ENCODE assay signal across 31 mouse cellular contexts in the genomic region with DNA sequence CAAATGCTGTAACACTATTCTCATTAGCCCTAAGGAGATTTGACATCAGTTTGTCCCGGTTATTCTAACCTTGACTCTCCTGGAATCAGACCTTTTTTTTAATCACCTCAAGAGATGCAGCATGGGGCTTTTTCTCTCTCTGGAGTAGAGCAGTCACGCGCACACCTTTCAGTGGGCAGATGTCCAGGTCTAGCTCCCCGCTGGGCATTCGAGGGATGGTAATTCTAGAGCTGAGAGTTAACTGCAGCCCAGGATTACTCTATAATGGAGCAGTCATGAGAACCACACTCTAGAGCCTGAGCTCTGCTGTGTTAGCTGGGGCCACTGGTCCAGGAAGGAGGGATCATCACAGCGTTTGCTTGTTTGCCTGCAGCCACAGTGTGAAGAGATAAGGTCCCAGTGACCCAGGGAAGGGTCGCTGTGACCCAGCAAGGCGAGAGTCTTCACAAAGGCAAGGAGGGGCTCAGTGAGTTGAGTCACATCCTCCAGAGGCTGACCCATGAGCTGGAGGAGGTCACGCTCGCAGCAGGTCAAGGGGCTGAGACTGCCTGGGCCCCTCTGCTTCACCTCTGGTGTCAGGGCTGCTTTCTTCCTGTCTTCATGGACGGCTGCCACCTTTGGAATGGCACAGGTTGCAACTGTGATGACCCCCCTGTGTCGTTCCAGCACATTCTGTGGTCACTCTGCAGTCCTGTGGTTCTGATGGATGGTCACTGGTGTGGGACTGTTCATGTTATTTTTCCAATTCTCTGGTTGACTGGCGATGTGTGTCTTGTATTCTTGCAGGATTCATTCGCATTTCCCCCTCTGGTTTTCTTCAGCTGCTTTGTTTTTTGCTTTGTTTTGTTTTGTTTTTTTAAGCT. TPM values are rescaled to one million over a fixed set of nuclear protein-coding genes. Genes with fewer than 3 reads are reported as not detected.
DNase-seq lines count a peak whose midpoint lies in the region; ATAC-seq and TF ChIP-seq lines count a peak whose summit lies in the region.
"Had no signal": no experiment of that assay in that cellular context is flagged by ENCODE, and none has a peak within 500 bp of the region (broad histone marks: within the 10 kb centered on the region; RNA-seq: fewer than 3 reads in every experiment).

No protein-coding gene starts in this region.

- H3K27me3 ChIP-seq in forebrain, embryonic 10.5 days (ENCODE audit: poor library complexity, severe bottlenecking), result no peaks in the 10 kb centered on the region
- H3K27me3 ChIP-seq in forebrain, postnatal 0 days (ENCODE audit: insufficient read depth, low read length), result no peaks in the 10 kb centered on the region
- H3K27me3 ChIP-seq in kidney, embryonic 16.5 days (ENCODE audit: insufficient read depth, low read length), result no peaks in the 10 kb centered on the region
- H3K27me3 ChIP-seq: forebrain, embryonic 12.5 days; lung, embryonic 15.5 days; neural tube, embryonic 12.5 days had no signal

- no peak for DNase-seq in forebrain, embryonic 10.5 days (ENCODE audit: extremely low spot score, low spot score)
- no peak for DNase-seq in forebrain, postnatal 0 days
- DNase-seq in ovary, postnatal 36 days (ENCODE audit: low spot score), result peak; percentile 64
- no peak for DNase-seq in ovary, postnatal 14 days (ENCODE audit: low spot score)
- no peak for DNase-seq in thymus, adult 18-20 months
- DNase-seq in layer of hippocampus, postnatal 36 days, result no peak
- DNase-seq: cerebellum, adult 18-20 months; gastrocnemius, postnatal 14 days; lung, postnatal 4 days; right cerebral cortex, postnatal 25 days; thymus, postnatal 4 days had no signal

- TF ChIP-seq CTCF in forebrain, postnatal 0 days (IDR thresholded peaks at IDR 0.05; ENCODE audit: low read depth), result no peak

- no peak overlapping the region for H3K4me3 ChIP-seq in forebrain, embryonic 10.5 days
- no peak overlapping the region for H3K4me3 ChIP-seq in forebrain, postnatal 0 days (ENCODE audit: low read depth, low read length)
- no peak overlapping the region for H3K4me3 ChIP-seq in kidney, embryonic 16.5 days (ENCODE audit: low read length)
- H3K4me3 ChIP-seq: forebrain, embryonic 12.5 days; lung, embryonic 15.5 days; neural tube, embryonic 12.5 days had no signal

- H3K36me3 ChIP-seq in forebrain, embryonic 10.5 days (replicated peaks), result no peaks in the 10 kb centered on the region
- no peaks in the 10 kb centered on the region for H3K36me3 ChIP-seq in forebrain, postnatal 0 days (ENCODE audit: insufficient read depth)
- H3K36me3 ChIP-seq in kidney, embryonic 16.5 days (ENCODE audit: insufficient read depth, low read length), result no peaks in the 10 kb centered on the region
- H3K36me3 ChIP-seq: forebrain, embryonic 12.5 days; lung, embryonic 15.5 days; neural tube, embryonic 12.5 days had no signal

- H3K9me3 ChIP-seq in forebrain, embryonic 10.5 days, result no peaks in the 10 kb centered on the region
- H3K9me3 ChIP-seq in forebrain, postnatal 0 days (ENCODE audit: low read length), result no peaks in the 10 kb centered on the region
- no peaks in the 10 kb centered on the region for H3K9me3 ChIP-seq in kidney, embryonic 16.5 days (ENCODE audit: low read length)
- H3K9me3 ChIP-seq: forebrain, embryonic 12.5 days; lung, embryonic 15.5 days; neural tube, embryonic 12.5 days had no signal

- no peak overlapping the region for H3K9ac ChIP-seq in forebrain, postnatal 0 days
- H3K9ac ChIP-seq in kidney, embryonic 16.5 days (replicated peaks; ENCODE audit: low read length), result no peak overlapping the region
- H3K9ac ChIP-seq: forebrain, embryonic 12.5 days; liver, embryonic 14.5 days; lung, embryonic 15.5 days; neural tube, embryonic 12.5 days had no signal

- WGBS in forebrain, embryonic 10.5 days, result 66% methylated on average over 14 of the region's 14 CpGs
- WGBS in forebrain, postnatal 0 days, result 75% methylated on average over 14 of the region's 14 CpGs
- WGBS in kidney, embryonic 16.5 days, result 27% methylated on average over 14 of the region's 14 CpGs

- peaks cover 13% of the 10 kb centered on the region for H3K4me1 ChIP-seq in forebrain, embryonic 10.5 days
- no peaks in the 10 kb centered on the region for H3K4me1 ChIP-seq in forebrain, postnatal 0 days (ENCODE audit: insufficient read depth)
- H3K4me1 ChIP-seq in kidney, embryonic 16.5 days (ENCODE audit: insufficient read depth, low read length), result peaks cover 8% of the 10 kb centered on the region
- H3K4me1 ChIP-seq: forebrain, embryonic 12.5 days; lung, embryonic 15.5 days; neural tube, embryonic 12.5 days had no signal

- 0 out of 2 replicates have a peak overlapping the region, but pooled peaks have one; percentile 21 for H3K27ac ChIP-seq in forebrain, embryonic 10.5 days
- H3K27ac ChIP-seq in forebrain, postnatal 0 days (ENCODE audit: low read depth, low read length), result no peak overlapping the region
- H3K27ac ChIP-seq in kidney, embryonic 16.5 days (ENCODE audit: low read length), result no peak overlapping the region
- H3K27ac ChIP-seq: forebrain, embryonic 12.5 days; liver, embryonic 14.5 days; lung, embryonic 15.5 days; neural tube, embryonic 12.5 days had no signal

- no peak for ATAC-seq in forebrain, postnatal 0 days
- ATAC-seq in kidney, embryonic 16.5 days (ENCODE audit: low FRiP score, low TSS enrichment), result peak; percentile 46; the same call in 1 of the 2 replicates
- ATAC-seq: hindbrain, embryonic 16.5 days; intestine, embryonic 16.5 days had no signal

- H3K4me2 ChIP-seq in forebrain, postnatal 0 days (ENCODE audit: low read depth), result no peak overlapping the region
- H3K4me2 ChIP-seq in kidney, embryonic 16.5 days (replicated peaks; ENCODE audit: low read depth, low read length), result no peak overlapping the region
- H3K4me2 ChIP-seq: forebrain, embryonic 12.5 days; lung, embryonic 15.5 days; neural tube, embryonic 12.5 days had no signal

RNA-seq across cellular contexts. Expression of gene Gm49425, which starts 9.9 kb away (rescaled TPM):
- not detected in 2 replicates for polyA plus RNA-seq in forebrain, embryonic 10.5 days (2016; fragmentation: Nextera tagmentation; extraction: Ambion mirVana)
- not detected in 2 replicates for total RNA-seq in forebrain, postnatal 0 days (2014; rRNA removed)
- not detected in 2 replicates for polyA plus RNA-seq in forebrain, postnatal 0 days (2015; fragmentation: Nextera tagmentation; extraction: Ambion mirVana)
- not detected in 2 replicates for polyA plus RNA-seq in kidney, embryonic 16.5 days (2015; fragmentation: Nextera tagmentation; extraction: Ambion mirVana)
- not detected for total RNA-seq in layer of hippocampus, postnatal 36 days (2021)
- total RNA-seq: adrenal gland, postnatal 4 days; CH12.LX; gastrocnemius, postnatal 14 days; heart, adult 8-10 months; hematopoietic stem cell, adult 5-6 weeks; layer of hippocampus, adult 8-10 months; left cerebral cortex, adult 8-10 months; MEL had no signal
- polyA plus RNA-seq: cortical plate, adult 2 months; forebrain, embryonic 12.5 days; frontal cortex, adult 2 months; heart, embryonic 16.5 days; hindbrain, embryonic 16.5 days; intestine, embryonic 16.5 days; liver, embryonic 14.5 days; lung, embryonic 15.5 days; neural tube, embryonic 12.5 days; spleen, adult 2 months; stomach, embryonic 14.5 days had no signal

RNA-seq across cellular contexts. Expression of gene Krt83, which starts 15.8 kb away (rescaled TPM):
- polyA plus RNA-seq in forebrain, embryonic 10.5 days (2016; fragmentation: Nextera tagmentation; extraction: Ambion mirVana), result not detected in 2 replicates
- not detected in 2 replicates for total RNA-seq in forebrain, postnatal 0 days (2014; rRNA removed)
- polyA plus RNA-seq in forebrain, postnatal 0 days (2015; fragmentation: Nextera tagmentation; extraction: Ambion mirVana), result not detected in 2 replicates
- polyA plus RNA-seq in kidney, embryonic 16.5 days (2015; fragmentation: Nextera tagmentation; extraction: Ambion mirVana), result not detected in 2 replicates
- total RNA-seq in layer of hippocampus, postnatal 36 days (2021), result not detected
- total RNA-seq: adrenal gland, postnatal 4 days; CH12.LX; heart, adult 8-10 months; hematopoietic stem cell, adult 5-6 weeks; layer of hippocampus, adult 8-10 months; left cerebral cortex, adult 8-10 months; MEL had no signal
- polyA plus RNA-seq: cortical plate, adult 2 months; forebrain, embryonic 12.5 days; frontal cortex, adult 2 months; hindbrain, embryonic 16.5 days; lung, embryonic 15.5 days; neural tube, embryonic 12.5 days; stomach, embryonic 14.5 days had no signal

RNA-seq across cellular contexts. Expression of gene Krt84, which starts 25.5 kb away (rescaled TPM):
- polyA plus RNA-seq in forebrain, embryonic 10.5 days (2016; fragmentation: Nextera tagmentation; extraction: Ambion mirVana), result not detected in 2 replicates
- not detected in 2 replicates for total RNA-seq in forebrain, postnatal 0 days (2014; rRNA removed)
- not detected in 2 replicates for polyA plus RNA-seq in forebrain, postnatal 0 days (2015; fragmentation: Nextera tagmentation; extraction: Ambion mirVana)
- polyA plus RNA-seq in kidney, embryonic 16.5 days (2015; fragmentation: Nextera tagmentation; extraction: Ambion mirVana), result not detected in 2 replicates
- total RNA-seq in layer of hippocampus, postnatal 36 days (2021), result not detected
- total RNA-seq: adrenal gland, postnatal 4 days; CH12.LX; heart, adult 8-10 months; hematopoietic stem cell, adult 5-6 weeks; layer of hippocampus, adult 8-10 months; left cerebral cortex, adult 8-10 months; MEL had no signal
- polyA plus RNA-seq: cortical plate, adult 2 months; forebrain, embryonic 12.5 days; frontal cortex, adult 2 months; heart, embryonic 16.5 days; hindbrain, embryonic 16.5 days; liver, embryonic 14.5 days; lung, embryonic 15.5 days; neural tube, embryonic 12.5 days; spleen, adult 2 months; stomach, embryonic 14.5 days had no signal

RNA-seq across cellular contexts. Expression of gene Krt86, which starts 33.8 kb away (rescaled TPM):
- polyA plus RNA-seq in forebrain, embryonic 10.5 days (2016; fragmentation: Nextera tagmentation; extraction: Ambion mirVana), result 0.07 TPM in 1 of 2 replicates, not detected in the other
- total RNA-seq in forebrain, postnatal 0 days (2014; rRNA removed), result 0.14 TPM in 1 of 2 replicates, not detected in the other
- 0.11 and 0.19 TPM in 2 replicates for polyA plus RNA-seq in forebrain, postnatal 0 days (2015; fragmentation: Nextera tagmentation; extraction: Ambion mirVana)
- not detected in 2 replicates for polyA plus RNA-seq in kidney, embryonic 16.5 days (2015; fragmentation: Nextera tagmentation; extraction: Ambion mirVana)
- not detected for total RNA-seq in layer of hippocampus, postnatal 36 days (2021)
- total RNA-seq: adrenal gland, postnatal 4 days; CH12.LX; gastrocnemius, postnatal 14 days; heart, adult 8-10 months; hematopoietic stem cell, adult 5-6 weeks; layer of hippocampus, adult 8-10 months; left cerebral cortex, adult 8-10 months; MEL had no signal
- polyA plus RNA-seq: cortical plate, adult 2 months; forebrain, embryonic 12.5 days; heart, embryonic 16.5 days; intestine, embryonic 16.5 days; liver, embryonic 14.5 days; lung, embryonic 15.5 days; neural tube, embryonic 12.5 days; stomach, embryonic 14.5 days had no signal

RNA-seq across cellular contexts. Expression of gene Krt82, which starts 43.3 kb away (rescaled TPM):
- not detected in 2 replicates for polyA plus RNA-seq in forebrain, embryonic 10.5 days (2016; fragmentation: Nextera tagmentation; extraction: Ambion mirVana)
- not detected in 2 replicates for total RNA-seq in forebrain, postnatal 0 days (2014; rRNA removed)
- not detected in 2 replicates for polyA plus RNA-seq in forebrain, postnatal 0 days (2015; fragmentation: Nextera tagmentation; extraction: Ambion mirVana)
- polyA plus RNA-seq in kidney, embryonic 16.5 days (2015; fragmentation: Nextera tagmentation; extraction: Ambion mirVana), result not detected in 2 replicates
- total RNA-seq in layer of hippocampus, postnatal 36 days (2021), result not detected
- total RNA-seq: adrenal gland, postnatal 4 days; CH12.LX; gastrocnemius, postnatal 14 days; heart, adult 8-10 months; hematopoietic stem cell, adult 5-6 weeks; layer of hippocampus, adult 8-10 months; left cerebral cortex, adult 8-10 months; MEL had no signal
- polyA plus RNA-seq: cortical plate, adult 2 months; forebrain, embryonic 12.5 days; frontal cortex, adult 2 months; heart, embryonic 16.5 days; hindbrain, embryonic 16.5 days; intestine, embryonic 16.5 days; limb, embryonic 14.5 days; liver, embryonic 14.5 days; lung, embryonic 15.5 days; neural tube, embryonic 12.5 days; spleen, adult 2 months; stomach, embryonic 14.5 days had no signal
